Mouse (Mus musculus) cerebellum, adult 11-12 months (tissue): ENCODE results near the gene Mrtfb.

Experiments used
- DNase-seq: peaks from one replicate; pipeline ENCODE4 v3.0.0; 2022

The Mrtfb gene

DNA sequence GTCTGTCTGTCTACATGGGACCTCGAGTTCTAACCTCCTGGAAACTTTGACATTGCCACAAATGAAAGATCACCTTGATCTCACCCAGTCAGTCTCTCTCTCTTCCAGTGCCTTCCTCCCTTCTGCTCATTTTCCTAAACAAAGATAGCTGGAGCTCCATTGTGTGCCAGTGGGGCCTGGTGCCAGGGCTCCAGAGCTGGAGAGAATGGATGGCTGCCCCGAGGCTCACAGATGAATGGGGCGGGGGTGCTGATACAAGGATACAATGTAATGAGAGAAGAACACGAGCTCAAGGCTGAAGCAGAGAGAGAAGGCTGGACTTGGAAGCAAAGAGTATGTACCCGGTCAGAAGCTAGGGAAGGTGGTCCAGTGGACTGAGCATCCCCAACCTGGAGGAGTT, 189.2 kb downstream of the Mrtfb start:
- DNase-seq: no peak

DNA sequence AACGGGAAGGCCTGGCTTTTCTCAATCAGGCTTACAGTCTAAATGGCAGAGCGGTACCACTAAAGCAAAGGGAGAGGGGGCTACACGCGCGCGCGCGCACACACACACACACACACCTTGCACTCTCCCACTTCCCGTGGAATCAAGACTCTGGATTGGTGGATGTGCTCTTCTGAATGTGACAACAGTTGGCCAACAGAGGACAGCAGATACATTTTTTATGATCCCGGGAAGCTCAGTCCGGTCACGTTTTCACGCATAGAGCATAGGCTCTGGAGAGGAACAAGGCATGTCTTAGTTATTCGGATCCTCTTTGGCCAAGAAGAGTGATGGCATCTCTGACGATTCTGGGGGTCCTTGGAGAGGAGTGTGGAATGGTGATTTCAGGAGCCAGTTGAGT, 190.2 kb downstream of the Mrtfb start:
- DNase-seq: no peak

DNA sequence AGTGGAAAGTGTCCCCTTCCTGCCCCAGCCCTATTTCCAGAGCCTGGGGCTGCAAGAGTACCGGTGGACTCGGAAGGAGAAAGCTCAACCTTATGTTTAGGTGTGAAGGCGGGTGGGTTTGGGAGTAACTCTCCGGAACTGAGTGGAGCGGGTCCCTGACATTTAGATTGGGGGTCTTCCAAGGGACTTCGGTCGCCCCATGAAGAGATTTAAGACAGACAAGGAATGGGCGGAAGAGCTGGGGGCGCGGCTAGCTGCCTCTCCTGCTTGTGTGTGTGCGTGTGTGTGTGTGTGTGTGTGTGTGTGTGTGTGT, 190.6 kb downstream of the Mrtfb start:
- DNase-seq: no peak

DNA sequence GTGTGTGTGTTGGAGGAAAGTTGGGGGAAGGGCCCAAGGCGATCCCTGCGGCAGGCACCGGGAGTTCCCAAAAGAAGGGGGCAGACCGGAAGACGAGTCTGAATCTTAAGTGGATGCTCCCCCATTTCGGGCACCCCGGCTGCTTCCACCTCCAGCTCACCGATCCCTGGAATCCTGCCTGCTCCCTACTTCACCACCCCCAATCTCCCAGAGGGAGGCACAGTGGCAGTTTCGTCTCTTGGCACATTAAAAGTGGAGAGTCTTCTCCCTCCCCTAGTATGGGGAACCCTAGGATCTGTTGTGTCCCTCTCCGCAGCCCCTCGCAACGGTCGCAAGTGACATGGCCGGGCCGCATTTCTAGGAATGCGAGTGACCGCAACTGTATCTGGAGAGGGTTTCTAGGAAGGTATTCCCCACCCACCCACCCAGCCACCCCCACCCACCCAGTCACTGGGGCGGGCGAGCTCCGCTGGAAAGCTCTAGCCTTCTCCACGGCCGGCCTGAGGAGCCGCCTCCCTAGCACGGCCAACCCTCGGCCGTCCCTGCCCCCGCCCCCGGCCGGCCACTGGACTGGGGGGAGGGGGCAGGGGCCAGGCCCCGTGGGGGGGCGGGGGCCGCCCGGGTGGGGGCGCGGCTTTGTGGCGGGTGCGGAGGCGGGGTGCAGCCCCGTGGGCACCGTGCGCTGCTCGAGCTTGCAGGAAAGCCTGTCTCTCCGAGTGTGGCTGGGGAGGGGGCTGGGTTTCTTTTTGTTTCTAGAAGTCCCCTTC, 191.2 kb downstream of the Mrtfb start:
- DNase-seq: peak; percentile 40

DNA sequence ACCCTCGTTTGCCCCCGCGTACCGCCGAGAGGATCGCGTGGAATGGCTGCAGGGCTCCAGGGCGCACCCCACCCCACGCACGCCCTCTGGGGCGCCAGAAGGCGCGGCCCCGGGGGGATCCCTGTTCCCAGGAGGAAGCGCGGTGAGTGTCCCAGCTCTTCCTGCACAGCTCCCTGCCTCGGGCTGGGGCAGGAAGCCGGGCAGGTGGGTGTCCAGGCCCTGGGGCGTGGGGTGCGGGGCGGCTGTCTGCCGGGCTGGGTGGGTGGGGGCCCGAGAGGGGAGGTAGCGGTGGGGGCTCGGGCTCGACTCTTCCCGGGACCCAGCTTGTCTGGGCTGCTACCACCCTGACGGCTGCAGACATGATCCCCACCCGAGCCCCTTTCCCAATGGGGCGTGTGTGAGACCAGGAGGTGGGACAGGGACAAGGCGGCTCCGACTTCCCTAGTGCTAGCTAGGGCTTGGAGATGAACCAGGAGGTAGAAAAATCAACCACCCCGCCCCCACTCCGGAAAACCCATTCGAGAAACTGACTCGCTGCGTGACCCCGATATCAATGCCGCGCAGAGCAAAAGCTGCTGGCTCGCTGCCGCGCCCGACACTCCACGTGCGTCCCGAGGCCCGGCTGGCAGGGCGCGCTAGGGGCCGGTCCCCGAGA, 191.9 kb downstream of the Mrtfb start:
- peak; percentile 58 for DNase-seq

DNA sequence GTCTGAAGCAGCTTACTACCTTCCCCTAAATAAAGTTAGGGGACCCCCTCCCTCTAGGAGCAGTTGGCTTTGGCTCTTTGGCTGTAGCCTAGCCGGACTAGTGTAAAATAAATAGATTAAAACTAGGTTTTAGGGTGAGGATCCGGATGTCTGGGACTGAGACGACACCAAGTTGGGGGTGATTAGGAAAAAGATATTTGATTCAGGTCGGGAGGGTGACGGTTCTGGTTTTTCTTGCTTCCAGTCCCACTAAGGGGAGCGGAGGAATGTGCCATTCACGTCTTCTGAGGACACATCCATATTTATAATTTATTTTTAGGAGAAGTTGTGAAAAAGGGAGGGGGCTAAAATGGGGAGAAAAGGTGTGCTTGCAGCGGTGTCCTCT, 192.4 kb downstream of the Mrtfb start:
- DNase-seq: no peak

- no peak for DNase-seq
Measured at GRCm38 (mm10) chr16:13449491-13449890, 193.2 kb downstream of the Mrtfb start.

- DNase-seq: no peak
Measured at GRCm38 (mm10) chr16:13450831-13451230, 194.6 kb downstream of the Mrtfb start.

GRCm38 (mm10) chr16:13451991-13452390, 195.7 kb downstream of the Mrtfb start:
- DNase-seq: peak; percentile 20

GRCm38 (mm10) chr16:13452661-13453060, 196.4 kb downstream of the Mrtfb start:
- DNase-seq: no peak

- no peak for DNase-seq
Measured at GRCm38 (mm10) chr16:13454026-13454600, 197.8 kb downstream of the Mrtfb start.

- no peak for DNase-seq
Measured at GRCm38 (mm10) chr16:13455560-13455959, 199.3 kb downstream of the Mrtfb start.

DNA sequence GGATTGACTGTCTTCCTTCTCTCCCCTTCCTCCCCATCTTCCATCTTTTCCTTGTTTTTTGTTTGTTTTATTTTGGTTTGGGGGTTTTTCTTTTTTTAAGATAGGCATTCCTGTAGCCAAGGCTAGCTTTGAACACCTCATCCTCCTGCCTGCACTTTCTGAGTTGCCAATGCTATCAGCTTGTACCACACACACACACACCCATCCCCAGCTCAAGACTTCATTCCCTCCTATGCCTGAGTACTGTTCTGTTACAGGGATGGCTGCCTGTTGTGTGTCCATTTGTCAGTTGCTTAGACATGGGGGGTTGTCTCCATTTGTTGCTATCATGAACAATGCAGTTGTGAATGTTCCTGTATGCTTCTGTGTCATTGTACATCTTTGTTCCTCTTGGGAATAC, 202.3 kb downstream of the Mrtfb start:
- no peak for DNase-seq

DNA sequence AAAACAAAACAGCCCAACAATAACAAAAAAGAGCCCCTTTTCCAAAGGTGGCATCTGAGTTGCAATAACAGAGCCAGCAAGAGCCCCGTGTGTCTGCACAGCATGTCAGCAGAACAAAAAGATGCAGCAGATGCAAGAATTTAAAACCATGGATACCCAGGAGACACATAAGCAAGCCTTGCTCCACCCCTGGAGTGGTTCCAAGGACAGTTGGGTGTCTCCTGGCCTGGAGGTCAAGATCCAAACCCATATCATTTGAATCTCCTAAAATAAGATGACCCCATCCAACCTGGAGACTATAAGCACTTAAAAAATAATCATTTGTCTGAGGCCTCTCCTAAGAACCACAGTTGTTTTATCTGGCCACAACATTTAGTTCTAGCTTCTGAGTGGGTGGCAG, 203.8 kb downstream of the Mrtfb start:
- no peak for DNase-seq

DNA sequence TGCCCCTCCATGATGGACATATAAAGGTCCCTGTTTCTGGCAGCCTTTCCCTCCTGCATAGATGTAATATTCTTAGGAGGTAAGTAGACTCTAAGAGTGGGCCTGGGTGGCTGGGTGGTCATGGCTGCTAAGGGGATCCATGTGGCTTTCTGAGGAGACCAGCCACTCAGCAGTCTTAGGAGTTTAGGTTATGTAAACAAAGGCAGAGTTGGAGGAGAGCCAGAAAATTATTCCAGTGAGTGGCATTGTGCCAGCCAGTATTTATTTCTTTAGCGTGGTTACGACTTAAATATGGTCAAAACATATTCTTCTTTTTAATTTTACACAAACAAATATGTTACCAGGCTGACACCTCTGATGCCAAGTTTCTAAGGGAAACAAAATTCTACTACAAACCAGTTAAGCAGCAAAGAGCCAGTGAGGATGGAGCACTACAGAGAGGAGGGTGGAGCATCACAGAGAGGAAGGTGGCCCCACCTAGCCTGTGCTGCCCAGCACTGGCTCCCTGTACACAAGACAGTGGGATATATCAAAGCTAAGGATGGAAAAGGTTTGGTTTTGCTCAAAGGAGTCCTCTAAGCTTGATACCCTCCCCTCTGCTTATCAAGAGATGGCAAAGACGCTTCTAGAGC, 204.6 kb downstream of the Mrtfb start:
- no peak for DNase-seq

GRCm38 (mm10) chr16:13464662-13465061, 208.4 kb downstream of the Mrtfb start:
- no peak for DNase-seq
